17 mouse cellular contexts compared by ENCODE assay signal in genomic region chr15:31245934-31246333, GRCm38 (mm10). TPM values are rescaled to one million over a fixed set of nuclear protein-coding genes. Genes with fewer than 3 reads are reported as not detected.
A peak's percentile ranks its signal among the peaks of the same experiment; 100 is the strongest.
DNase-seq lines count a peak whose midpoint lies in the region; ATAC-seq and TF ChIP-seq lines count a peak whose summit lies in the region.
"Had no signal": no experiment of that assay in that cellular context is flagged by ENCODE, and none has a peak within 500 bp of the region (broad histone marks: within the 10 kb centered on the region; RNA-seq: fewer than 3 reads in every experiment).

No protein-coding gene starts in this region.

- no peak overlapping the region for H3K4me3 ChIP-seq in heart, embryonic 11.5 days (ENCODE audit: low read depth, low read length)
- no peak overlapping the region for H3K4me3 ChIP-seq in heart, adult 2 months
- H3K4me3 ChIP-seq in kidney, adult 2 months (ENCODE audit: insufficient read depth, low read depth, low read length) = no peak overlapping the region
- H3K4me3 ChIP-seq in ES-Bruce4 (ENCODE audit: low read depth, low read length) = peak overlapping the region; percentile 12; the same call in 1 of the 2 replicates
- H3K4me3 ChIP-seq in intestine, postnatal 0 days (ENCODE audit: low read depth, low read length) = no peak overlapping the region
- H3K4me3 ChIP-seq: hindbrain, embryonic 10.5 days; neural tube, embryonic 15.5 days had no signal

- H3K9ac ChIP-seq in heart, embryonic 11.5 days (ENCODE audit: low read depth, low read length) = no peak overlapping the region
- H3K9ac ChIP-seq in heart, adult 2 months (ENCODE audit: low read depth, low read length) = no peak overlapping the region
- H3K9ac ChIP-seq in ES-Bruce4 (ENCODE audit: low read depth, poor library complexity, severe bottlenecking) = no peak overlapping the region
- no peak overlapping the region for H3K9ac ChIP-seq in intestine, postnatal 0 days (ENCODE audit: low read depth, low read length)
- H3K9ac ChIP-seq: forebrain, postnatal 0 days; neural tube, embryonic 15.5 days had no signal

- no peaks in the 10 kb centered on the region for H3K27me3 ChIP-seq in heart, embryonic 11.5 days (ENCODE audit: control insufficient read depth, insufficient read depth, low read length)
- no peaks in the 10 kb centered on the region for H3K27me3 ChIP-seq in heart, adult 2 months (ENCODE audit: control insufficient read depth, insufficient read depth, low read length)
- no peaks in the 10 kb centered on the region for H3K27me3 ChIP-seq in kidney, adult 2 months (replicated peaks; ENCODE audit: control insufficient read depth, insufficient read depth, low read length)
- no peaks in the 10 kb centered on the region for H3K27me3 ChIP-seq in ES-Bruce4 (ENCODE audit: control insufficient read depth, insufficient read depth, low read length, poor library complexity, severe bottlenecking)
- no peaks in the 10 kb centered on the region for H3K27me3 ChIP-seq in intestine, postnatal 0 days (replicated peaks; ENCODE audit: control insufficient read depth, insufficient read depth, low read length)
- H3K27me3 ChIP-seq: neural tube, embryonic 15.5 days had no signal

- no peak for TF ChIP-seq POLR2A in heart, adult 2 months (IDR thresholded peaks at IDR 0.05; ENCODE audit: insufficient read depth, low read depth, low read length)
- TF ChIP-seq POLR2A in kidney, adult 2 months (IDR thresholded peaks at IDR 0.05; ENCODE audit: low read depth, low read length) = no peak
- no peak for TF ChIP-seq POLR2A in ES-Bruce4 (IDR thresholded peaks at IDR 0.05; ENCODE audit: insufficient read depth, low read length)

- no peak overlapping the region for H3K27ac ChIP-seq in heart, embryonic 11.5 days (ENCODE audit: low read depth, low read length)
- H3K27ac ChIP-seq in heart, adult 2 months = no peak overlapping the region
- H3K27ac ChIP-seq in kidney, adult 2 months (ENCODE audit: insufficient read depth, low read depth, low read length) = no peak overlapping the region
- no peak overlapping the region for H3K27ac ChIP-seq in ES-Bruce4 (ENCODE audit: insufficient read depth, low read length)
- H3K27ac ChIP-seq in intestine, postnatal 0 days (ENCODE audit: low read depth, low read length) = no peak overlapping the region
- H3K27ac ChIP-seq: neural tube, embryonic 15.5 days had no signal

- TF ChIP-seq CTCF in heart, adult 2 months (IDR thresholded peaks at IDR 0.05) = no peak
- TF ChIP-seq CTCF in kidney, adult 2 months (conservative IDR thresholded peaks at IDR 0.05; ENCODE audit: insufficient read depth, insufficient read length, low read depth, low read length) = no peak
- TF ChIP-seq CTCF in ES-Bruce4 (IDR thresholded peaks at IDR 0.05; ENCODE audit: low read depth, low read length) = no peak
- no peak for TF ChIP-seq CTCF in intestine, postnatal 0 days (IDR thresholded peaks at IDR 0.05; ENCODE audit: low read depth)

- 34% methylated on average over 9 of the region's 9 CpGs for WGBS in heart, embryonic 11.5 days (ENCODE audit: insufficient replicate concordance)
- WGBS in heart, adult 2 months = 58% methylated on average over 9 of the region's 9 CpGs
- 60% methylated on average over 9 of the region's 9 CpGs for WGBS in kidney, adult 2 months
- WGBS in intestine, postnatal 0 days = 53% methylated on average over 9 of the region's 9 CpGs

- intact Hi-C loops in heart, adult 2 months (cut with DNase I) = loop anchor here (2.0 kb wide), 1 partner anchor 61 kb away; no protein-coding TSS in a partner anchor

- DNase-seq in heart, adult 2 months = no peak
- DNase-seq in kidney, postnatal 10 days = peak; percentile 30
- no peak for DNase-seq in kidney, adult 2 months
- peak; percentile 16 for DNase-seq in heart, postnatal 4 days
- DNase-seq: adrenal gland, postnatal 25 days; B cell, adult 2 months; cerebellum, adult 9-11 months; forebrain, postnatal 0 days; thymus, postnatal 4 days had no signal

- H3K36me3 ChIP-seq in heart, embryonic 11.5 days (ENCODE audit: control insufficient read depth, insufficient read depth, low read length) = peaks cover 5% of the 10 kb centered on the region
- no peaks in the 10 kb centered on the region for H3K36me3 ChIP-seq in heart, adult 2 months (ENCODE audit: control insufficient read depth, insufficient read depth, low read length)
- no peaks in the 10 kb centered on the region for H3K36me3 ChIP-seq in kidney, adult 2 months (ENCODE audit: control insufficient read depth, insufficient read depth, low read length)
- no peaks in the 10 kb centered on the region for H3K36me3 ChIP-seq in ES-Bruce4 (ENCODE audit: control insufficient read depth, insufficient read depth, low read length, poor library complexity, severe bottlenecking)
- peaks cover 11% of the 10 kb centered on the region; the same call in 1 of the 2 replicates for H3K36me3 ChIP-seq in intestine, postnatal 0 days (ENCODE audit: control insufficient read depth, insufficient read depth)

- no peaks in the 10 kb centered on the region for H3K79me2 ChIP-seq in heart, adult 2 months (replicated peaks; ENCODE audit: control insufficient read depth, insufficient read depth, low read length)

- ATAC-seq in heart, embryonic 11.5 days (replicated peaks; ENCODE audit: insufficient number of reproducible peaks, low FRiP score, low TSS enrichment) = 0 out of 2 replicates have a peak, but pooled peaks have one; percentile 50
- no peak for ATAC-seq in erythroid progenitor cell, adult 5-6 weeks (replicated peaks; ENCODE audit: low FRiP score, poor library complexity, severe bottlenecking)
- no peak for ATAC-seq in intestine, postnatal 0 days
- ATAC-seq: activated CD4-positive, CD25-positive, alpha-beta regulatory T cell, adult 4 months had no signal

- no peaks in the 10 kb centered on the region for H3K9me3 ChIP-seq in heart, embryonic 11.5 days (replicated peaks; ENCODE audit: control insufficient read depth, low read length)
- H3K9me3 ChIP-seq in ES-Bruce4 (replicated peaks; ENCODE audit: control insufficient read depth, insufficient read depth, low read length, poor library complexity, severe bottlenecking) = no peaks in the 10 kb centered on the region
- H3K9me3 ChIP-seq in intestine, postnatal 0 days (ENCODE audit: control insufficient read depth) = no peaks in the 10 kb centered on the region
- H3K9me3 ChIP-seq: hindbrain, embryonic 10.5 days; neural tube, embryonic 15.5 days had no signal

- H3K4me1 ChIP-seq in heart, embryonic 11.5 days (ENCODE audit: control insufficient read depth, insufficient read depth, low read length) = peaks cover 14% of the 10 kb centered on the region
- H3K4me1 ChIP-seq in heart, adult 2 months (ENCODE audit: control insufficient read depth, insufficient read depth, low read length) = peaks cover 3% of the 10 kb centered on the region; the same call in 1 of the 2 replicates
- H3K4me1 ChIP-seq in kidney, adult 2 months (ENCODE audit: control insufficient read depth, insufficient read depth, low read length) = no peaks in the 10 kb centered on the region; the same call in 1 of the 2 replicates
- H3K4me1 ChIP-seq in ES-Bruce4 (ENCODE audit: control insufficient read depth, insufficient read depth, low read length) = no peaks in the 10 kb centered on the region
- no peaks in the 10 kb centered on the region for H3K4me1 ChIP-seq in intestine, postnatal 0 days (replicated peaks; ENCODE audit: control insufficient read depth, insufficient read depth, low read length)

- no peak for TF ChIP-seq EP300 in heart, adult 2 months (IDR thresholded peaks at IDR 0.05; ENCODE audit: insufficient read depth, low read depth, low read length)
- no peak for TF ChIP-seq EP300 in ES-Bruce4 (IDR thresholded peaks at IDR 0.05; ENCODE audit: insufficient read depth, low read depth, low read length)

- H3K4me2 ChIP-seq in heart, embryonic 11.5 days = no peak overlapping the region
- H3K4me2 ChIP-seq in intestine, postnatal 0 days (replicated peaks; ENCODE audit: low read depth) = no peak overlapping the region
- H3K4me2 ChIP-seq: midbrain, embryonic 11.5 days; neural tube, embryonic 15.5 days had no signal

RNA-seq across cellular contexts. Expression of gene Dap, which starts 21.8 kb away (rescaled TPM):
- polyA plus RNA-seq in heart, embryonic 11.5 days (2014; fragmentation: Nextera tagmentation; extraction: Ambion mirVana) = 61.2 and 65.1 TPM in 2 replicates
- 10 to 100 TPM; 17.7 to 27.0 TPM for total RNA-seq in heart, adult 2 months (2021)
- polyA plus RNA-seq in heart, adult 2 months (2012; rRNA removed) = 15.4 and 18.8 TPM in 2 replicates
- 72.8 and 96.9 TPM in 2 replicates for polyA plus RNA-seq in kidney, adult 2 months (2012; rRNA removed)
- polyA plus RNA-seq in ES-Bruce4 (2011; ENCODE audit: insufficient read depth, insufficient read length, low read depth, missing spikeins) = 22.7 and 23.9 TPM in 2 replicates
- total RNA-seq in heart, postnatal 4 days (2021) = 10 to 100 TPM; 43.5 to 46.5 TPM
- 35.0 and 39.8 TPM in 2 replicates for total RNA-seq in erythroid progenitor cell, adult 5-6 weeks (2015; ENCODE audit: low replicate concordance)
- total RNA-seq in erythroid progenitor cell, adult 5-6 weeks (2017; ENCODE audit: low replicate concordance) = 14.2 and 19.4 TPM in 2 replicates
- polyA plus RNA-seq in intestine, postnatal 0 days (2015; fragmentation: Nextera tagmentation; extraction: Ambion mirVana) = 124 and 130 TPM in 2 replicates

Comparison
In these comparisons a context has a peak if more than half of its experiments do, and no peak if none do; other contexts are left out.
1. DNase-seq: peak in kidney, postnatal 10 days (single experiment) and heart, postnatal 4 days (single experiment); none in heart, adult 2 months (0 of 2) and kidney, adult 2 months (single experiment).